Mouse (Mus musculus) limb, embryonic 12.5 days (tissue): ENCODE data around the gene Stag3. TPM values are rescaled to one million over a fixed set of nuclear protein-coding genes. Genes with fewer than 3 reads are reported as not detected.

Experiments used
- ATAC-seq: fragments of 200-750 bp; cut with Nextera tagmentation; 2 replicates; pipeline ENCODE4 v1.8.0; 2017; ENCODE audit warnings: low read depth, moderate TSS enrichment; ENCODE audit not compliant: insufficient number of reproducible peaks, insufficient read depth, low FRiP score, low TSS enrichment
- H3K27ac ChIP-seq: fragments of 300-500 bp; sonication (generic); 2 replicates; pipeline ENCODE4 v1.5.1; 2016; ENCODE audit warnings: mild to moderate bottlenecking, moderate library complexity
- H3K27me3 ChIP-seq: fragments of 300-500 bp; sonication (generic); 2 replicates; pipeline ENCODE4 v1.6.1; 2016; ENCODE audit warnings: mild to moderate bottlenecking, moderate library complexity
- H3K36me3 ChIP-seq: fragments of 300-500 bp; sonication (generic); 2 replicates; pipeline ENCODE4 v1.6.1; 2016; ENCODE audit warnings: mild to moderate bottlenecking, moderate library complexity
- H3K4me1 ChIP-seq: fragments of 300-500 bp; sonication (generic); replicated peaks from 2 replicates; pipeline ENCODE4 v1.6.1; 2016
- H3K4me2 ChIP-seq: fragments of 300-500 bp; sonication (generic); 2 replicates; pipeline ENCODE4 v1.6.1; 2016; ENCODE audit warnings: mild to moderate bottlenecking, moderate library complexity
- H3K4me3 ChIP-seq: fragments of 300-500 bp; sonication (generic); replicated peaks from 2 replicates; pipeline ENCODE4 v1.5.1; 2016; ENCODE audit warnings: mild to moderate bottlenecking
- H3K9ac ChIP-seq: fragments of 300-500 bp; sonication (generic); replicated peaks from 2 replicates; pipeline ENCODE4 v1.6.1; 2016; ENCODE audit warnings: mild to moderate bottlenecking, moderate library complexity
- H3K9me3 ChIP-seq: fragments of 300-500 bp; sonication (generic); 2 replicates; pipeline ENCODE4 v1.6.1; 2016; ENCODE audit warnings: mild to moderate bottlenecking, moderate library complexity
- WGBS: fragments of 180-500 bp; shearing (Covaris S2); methylation state at CpG from one replicate; pipeline ENCODE4 v1.1.7; 2016; 5-methylcytosine and 5-hydroxymethylcytosine counted together
- polyA plus RNA-seq: library from polyadenylated mRNA; unstranded; fragments of >200 nt; fragmentation: Nextera tagmentation; extraction: Ambion mirVana; gene quantifications from 2 replicates; pipeline ENCODE4 v1.2.1, GENCODE M21; 2016

The Stag3 gene
- polyA plus RNA-seq, 1 experiment from 2014 or later: 8.2 TPM

DNA sequence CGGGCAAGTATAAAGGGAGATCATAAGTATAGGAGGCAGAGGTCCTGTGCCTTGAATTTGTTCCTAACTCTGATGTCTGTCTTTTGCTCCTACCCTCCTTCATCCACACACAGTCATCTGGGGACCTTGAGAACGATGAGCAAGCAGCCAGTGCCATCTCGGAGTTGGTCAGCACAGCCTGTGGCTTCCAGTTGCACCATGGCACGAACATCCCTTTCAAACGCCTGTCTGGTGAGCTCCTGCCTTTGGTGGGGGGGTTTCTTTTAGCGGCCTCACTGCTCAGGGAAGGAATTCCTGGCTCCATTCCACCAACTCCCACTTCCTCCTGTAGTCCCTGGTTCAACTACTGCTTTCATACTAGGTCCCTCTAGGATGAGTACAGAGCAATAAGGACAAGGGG is 21.5 kb upstream of the Stag3 start:
- no peak for ATAC-seq
- H3K4me2 ChIP-seq: no peak overlapping the region
- no peaks in the 10 kb centered on the region for H3K9me3 ChIP-seq
- peaks cover 55% of the 10 kb centered on the region for H3K36me3 ChIP-seq
- no peak overlapping the region for H3K27ac ChIP-seq
- peaks cover 20% of the 10 kb centered on the region for H3K4me1 ChIP-seq
- H3K9ac ChIP-seq: no peak overlapping the region
- WGBS: 92% methylated on average over 6 of the region's 6 CpGs
- no peak overlapping the region for H3K4me3 ChIP-seq
- H3K27me3 ChIP-seq: no peaks in the 10 kb centered on the region

DNA sequence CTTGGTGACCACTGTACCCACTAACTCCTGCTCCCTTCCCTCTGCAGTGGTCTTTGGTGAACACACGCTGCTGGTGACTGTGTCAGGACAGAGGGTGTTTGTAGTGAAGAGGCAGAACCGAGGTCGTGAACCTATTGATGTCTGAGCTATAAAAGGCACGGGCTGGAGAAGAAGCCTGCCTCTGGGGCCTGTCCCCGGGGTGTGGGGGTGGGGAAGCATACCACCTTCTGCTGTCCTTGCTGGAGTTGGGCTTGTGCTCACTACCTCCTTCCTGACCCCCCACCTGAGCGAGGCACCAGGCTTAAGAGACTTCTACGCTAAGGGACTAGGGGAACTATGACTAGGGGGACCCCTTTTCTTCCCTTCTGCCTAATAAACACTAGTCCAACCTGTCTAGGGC is 21.0 kb upstream of the Stag3 start:
- 0 out of 2 replicates have a peak overlapping the region, but pooled peaks have one; percentile 23 for H3K9ac ChIP-seq
- no peaks in the 10 kb centered on the region for H3K27me3 ChIP-seq
- peaks cover 20% of the 10 kb centered on the region for H3K4me1 ChIP-seq
- no peak overlapping the region for H3K4me3 ChIP-seq
- H3K27ac ChIP-seq: no peak overlapping the region
- no peak overlapping the region for H3K4me2 ChIP-seq
- WGBS: 45% methylated on average over 7 of the region's 7 CpGs
- H3K36me3 ChIP-seq: peaks cover 55% of the 10 kb centered on the region
- ATAC-seq: no peak
- no peaks in the 10 kb centered on the region for H3K9me3 ChIP-seq

DNA sequence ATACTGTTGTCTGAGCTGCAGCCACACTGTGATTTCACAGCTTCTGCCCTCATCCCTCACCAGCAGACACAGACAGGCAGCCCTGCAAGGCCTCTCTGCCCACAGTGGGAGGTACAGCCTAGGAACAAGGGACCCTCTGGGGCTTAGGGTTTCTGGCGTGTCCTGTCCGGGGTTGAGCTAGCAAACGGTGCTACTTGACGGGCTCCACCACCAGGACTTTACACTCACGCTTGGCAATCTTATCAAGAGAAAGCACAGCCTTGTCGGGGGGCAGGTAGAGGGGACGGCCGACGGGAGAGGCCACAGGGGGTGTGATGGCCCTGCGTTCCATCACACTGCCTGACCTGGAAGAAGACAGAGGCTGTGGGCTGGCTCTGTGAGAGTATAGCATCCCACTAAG is 20.0 kb upstream of the Stag3 start:
- no peak for ATAC-seq
- WGBS: 88% methylated on average over 10 of the region's 10 CpGs
- peaks cover 55% of the 10 kb centered on the region for H3K36me3 ChIP-seq

DNA sequence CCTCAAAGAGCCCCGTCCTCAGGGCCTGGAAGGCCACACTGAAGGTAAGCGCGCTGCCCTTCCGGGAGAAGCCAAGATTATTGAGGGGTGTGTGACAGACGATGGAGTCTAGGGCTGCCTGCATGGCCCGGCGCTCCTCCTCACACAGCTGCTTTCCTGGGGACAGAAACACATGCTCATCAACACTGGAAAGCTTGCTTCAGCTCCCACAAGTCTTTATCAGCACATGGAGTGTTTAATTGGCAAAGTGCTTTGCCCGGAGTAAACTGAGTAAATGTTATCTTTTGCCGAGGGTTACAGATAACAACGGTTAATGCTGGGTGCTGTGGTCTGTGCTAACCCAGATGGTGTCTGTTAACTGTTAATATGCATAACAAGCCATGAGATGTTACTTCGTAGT is 19.2 kb upstream of the Stag3 start:
- no peak for ATAC-seq
- peaks cover 19% of the 10 kb centered on the region for H3K4me1 ChIP-seq
- WGBS: 93% methylated on average over 11 of the region's 11 CpGs
- H3K4me3 ChIP-seq: no peak overlapping the region
- H3K36me3 ChIP-seq: peaks cover 61% of the 10 kb centered on the region
- no peak overlapping the region for H3K9ac ChIP-seq
- no peak overlapping the region for H3K27ac ChIP-seq
- no peak overlapping the region for H3K4me2 ChIP-seq
- no peaks in the 10 kb centered on the region for H3K27me3 ChIP-seq
- H3K9me3 ChIP-seq: no peaks in the 10 kb centered on the region

More for the DNA sequence above, 20.0 kb upstream of the Stag3 start:
- Histone ChIP-seq H3K4me1 (peaks cover 20% of the 10 kb centered on the region), H3K4me2 (no peak overlapping the region), H3K4me3 (no peak overlapping the region), H3K9ac (no peak overlapping the region; the same call in 1 of the 2 replicates), H3K9me3 (no peaks in the 10 kb centered on the region), H3K27ac (no peak overlapping the region), H3K27me3 (no peaks in the 10 kb centered on the region)

DNA sequence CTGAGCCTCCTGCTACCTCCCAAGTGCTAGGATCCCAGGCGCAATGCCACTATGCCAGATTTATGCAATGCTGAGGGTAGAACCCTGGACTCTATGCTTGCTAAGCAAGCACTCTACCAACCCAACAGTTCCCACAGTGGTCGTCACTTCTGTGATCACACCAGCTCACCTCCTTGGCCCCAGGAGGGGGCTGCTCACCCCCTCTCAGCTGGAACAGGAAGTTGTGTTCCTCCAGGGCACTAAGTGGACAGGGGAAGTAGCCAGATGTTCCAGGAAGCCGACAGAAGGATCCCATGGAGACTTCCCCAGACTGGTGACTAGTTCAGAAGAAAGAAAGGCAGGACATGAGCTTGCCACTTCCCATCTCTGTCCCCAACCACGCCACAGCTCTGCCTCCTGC is 18.0 kb upstream of the Stag3 start:
- H3K9ac ChIP-seq: no peak overlapping the region
- ATAC-seq: no peak
- peaks cover 65% of the 10 kb centered on the region for H3K36me3 ChIP-seq
- no peaks in the 10 kb centered on the region for H3K9me3 ChIP-seq
- no peaks in the 10 kb centered on the region for H3K27me3 ChIP-seq
- H3K4me2 ChIP-seq: peak overlapping the region; percentile 99; the same call in 1 of the 2 replicates
- H3K4me1 ChIP-seq: peaks cover 13% of the 10 kb centered on the region
- H3K27ac ChIP-seq: no peak overlapping the region
- H3K4me3 ChIP-seq: peak overlapping the region; percentile 88; the same call in 1 of the 2 replicates
- 79% methylated on average over 4 of the region's 4 CpGs for WGBS

DNA sequence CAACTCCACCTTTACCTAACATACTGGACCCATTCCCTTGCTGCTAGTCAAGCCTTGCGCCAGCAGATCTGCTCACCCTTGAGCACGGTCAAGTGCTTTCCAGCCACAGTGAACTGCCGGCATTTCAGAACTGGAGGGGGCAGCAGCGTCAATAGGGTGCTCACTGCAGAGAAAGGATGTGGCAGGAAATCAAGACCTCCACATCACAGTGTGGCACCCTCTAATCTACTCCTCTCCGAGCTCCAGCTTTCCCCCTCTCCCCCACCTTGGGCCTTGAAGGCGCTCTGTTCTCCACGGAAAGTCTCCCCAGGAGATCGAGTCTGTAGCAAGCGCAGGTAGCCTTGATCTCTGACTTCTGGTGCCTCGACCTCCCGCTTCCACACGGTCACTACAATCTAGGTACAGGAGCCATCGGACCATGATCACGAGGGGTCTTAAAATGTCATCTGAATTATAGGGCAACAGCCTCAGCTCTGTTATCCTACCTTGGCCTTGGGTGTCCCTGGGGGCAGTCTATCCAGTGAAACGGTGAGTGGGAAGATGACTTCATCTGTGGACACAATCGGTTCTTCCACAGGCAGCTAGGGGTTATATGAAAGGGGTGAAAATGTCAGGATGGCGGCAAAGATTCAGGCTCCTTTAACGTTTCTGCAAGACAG is 17.3 kb upstream of the Stag3 start:
- H3K27ac ChIP-seq: peak overlapping the region; percentile 76; the same call in 1 of the 2 replicates
- H3K4me1 ChIP-seq: peaks cover 13% of the 10 kb centered on the region
- WGBS: 76% methylated on average over 18 of the region's 18 CpGs
- peak overlapping the region; percentile 93 for H3K9ac ChIP-seq
- ATAC-seq: no peak
- H3K9me3 ChIP-seq: no peaks in the 10 kb centered on the region
- peak overlapping the region; percentile 99 for H3K4me2 ChIP-seq
- H3K4me3 ChIP-seq: peak overlapping the region; percentile 88
- peaks cover 61% of the 10 kb centered on the region for H3K36me3 ChIP-seq
- H3K27me3 ChIP-seq: no peaks in the 10 kb centered on the region

DNA sequence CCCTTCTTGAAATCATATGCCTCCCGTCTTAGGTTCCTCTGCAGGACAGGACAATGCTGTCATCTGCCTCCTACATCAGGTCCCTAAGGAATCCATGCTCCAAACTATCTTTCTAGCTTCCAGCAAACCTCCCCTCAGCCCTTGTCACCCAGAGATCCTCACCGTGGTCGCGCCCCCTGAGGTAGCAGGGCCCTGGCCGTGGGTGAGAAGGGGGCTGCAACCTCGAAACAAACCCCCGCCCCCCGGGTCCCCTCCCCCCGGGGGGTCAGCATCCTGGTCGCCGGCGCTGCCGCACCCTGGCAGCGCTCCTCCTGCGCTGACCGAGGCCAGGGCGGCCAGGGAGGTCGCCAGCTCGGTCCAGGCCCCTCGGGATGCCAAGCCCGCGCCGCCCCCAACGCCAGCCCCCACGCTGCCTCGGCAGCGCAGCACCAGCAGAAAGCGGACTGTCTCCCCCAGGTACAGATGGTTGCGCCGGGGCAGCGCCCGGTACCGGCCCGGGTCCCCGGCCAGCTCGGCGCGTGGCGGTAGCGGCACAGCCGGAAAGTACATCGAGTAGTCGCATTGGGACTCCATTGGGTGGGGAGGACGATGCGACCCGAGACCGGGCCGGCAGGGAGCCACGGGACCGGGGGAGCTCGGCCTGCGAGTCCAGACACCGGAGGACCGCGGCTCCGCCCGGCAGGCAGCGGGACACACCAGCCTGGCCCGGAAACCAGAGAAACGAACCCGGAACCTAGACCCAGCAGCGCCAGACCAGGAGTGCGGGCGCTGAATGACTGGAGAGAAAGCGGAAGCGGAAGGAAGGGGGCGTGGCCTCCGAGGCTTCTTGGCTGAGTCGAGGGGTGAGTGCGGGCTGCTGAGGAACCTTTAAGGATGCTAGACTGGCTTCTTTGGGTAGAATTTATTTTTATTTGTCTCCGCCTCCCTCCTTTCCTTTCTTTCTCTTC is 16.5 kb upstream of the Stag3 start, which contains the start of gene BC037034:
TSS of gene BC037034 (minus strand) at position 774 of the 947 bp plus-strand sequence.
- peak; percentile 79 for ATAC-seq
- H3K27ac ChIP-seq: peak within 1 kb of the TSS; percentile 76
- H3K4me2 ChIP-seq: peak within 1 kb of the TSS; percentile 99
- H3K27me3 ChIP-seq: no peaks in the 10 kb centered on the region
- 1% methylated on average over 65 of the region's 71 CpGs for WGBS
- peaks cover 13% of the 10 kb centered on the region for H3K4me1 ChIP-seq
- no peaks in the 10 kb centered on the region for H3K9me3 ChIP-seq
- peaks cover 54% of the 10 kb centered on the region for H3K36me3 ChIP-seq
- peak within 1 kb of the TSS; percentile 88 for H3K4me3 ChIP-seq
- peak within 1 kb of the TSS; percentile 93 for H3K9ac ChIP-seq

DNA sequence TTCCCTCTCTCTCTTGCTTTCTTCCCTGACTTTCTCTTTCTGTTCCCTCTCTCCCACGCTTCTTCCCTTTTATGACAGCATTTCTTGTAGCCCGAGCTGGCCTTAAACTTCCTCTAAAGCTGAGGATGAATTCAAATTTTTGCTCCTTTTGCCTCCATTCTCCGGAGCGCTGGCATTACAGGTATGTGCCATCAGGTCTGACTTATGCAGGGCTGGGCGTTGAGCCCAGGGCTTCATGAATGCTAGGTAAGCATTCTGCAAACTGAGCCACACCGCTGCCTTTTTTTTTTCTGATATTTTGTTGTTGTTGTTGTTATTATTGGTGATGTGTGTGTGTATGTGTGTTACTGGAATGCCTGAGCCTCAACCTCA is 15.8 kb upstream of the Stag3 start:
- Histone ChIP-seq H3K9me3 (no peaks in the 10 kb centered on the region), H3K36me3 (peaks cover 48% of the 10 kb centered on the region), H3K9ac (peak overlapping the region; percentile 93), H3K4me3 (peak overlapping the region; percentile 88), H3K4me1 (peaks cover 13% of the 10 kb centered on the region), H3K27me3 (no peaks in the 10 kb centered on the region), H3K4me2 (peak overlapping the region; percentile 99), H3K27ac (peak overlapping the region; percentile 72)
- 18% methylated on average over 6 of the region's 6 CpGs for WGBS
- no peak for ATAC-seq

DNA sequence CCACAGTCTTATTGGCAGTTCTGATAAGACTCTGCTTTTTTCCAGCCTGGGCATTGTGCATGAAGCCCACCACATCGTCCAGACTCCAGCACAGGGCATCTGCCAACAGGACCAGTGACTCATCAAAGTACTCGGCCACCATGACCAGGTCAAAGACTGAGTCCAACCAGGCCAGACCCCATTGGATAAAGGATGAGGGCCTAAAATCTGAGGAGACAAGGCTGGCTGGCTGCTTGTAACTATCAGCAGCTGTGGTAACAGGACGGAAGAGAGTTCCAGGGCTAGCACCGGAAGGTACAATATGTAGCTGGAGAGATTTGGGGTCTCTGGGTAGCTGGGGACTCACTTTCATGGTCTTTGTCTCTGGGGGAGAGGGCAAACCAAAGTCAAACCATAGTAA is 14.3 kb upstream of the Stag3 start:
- no peak overlapping the region for H3K9ac ChIP-seq
- H3K4me3 ChIP-seq: no peak overlapping the region
- ATAC-seq: no peak
- H3K36me3 ChIP-seq: peaks cover 32% of the 10 kb centered on the region
- 92% methylated on average over 4 of the region's 4 CpGs for WGBS
- peaks cover 13% of the 10 kb centered on the region for H3K4me1 ChIP-seq
- no peaks in the 10 kb centered on the region for H3K9me3 ChIP-seq
- no peak overlapping the region for H3K4me2 ChIP-seq
- no peak overlapping the region for H3K27ac ChIP-seq
- H3K27me3 ChIP-seq: 0 out of 2 replicates have a peak, but pooled peaks cover 1% of the 10 kb centered on the region

DNA sequence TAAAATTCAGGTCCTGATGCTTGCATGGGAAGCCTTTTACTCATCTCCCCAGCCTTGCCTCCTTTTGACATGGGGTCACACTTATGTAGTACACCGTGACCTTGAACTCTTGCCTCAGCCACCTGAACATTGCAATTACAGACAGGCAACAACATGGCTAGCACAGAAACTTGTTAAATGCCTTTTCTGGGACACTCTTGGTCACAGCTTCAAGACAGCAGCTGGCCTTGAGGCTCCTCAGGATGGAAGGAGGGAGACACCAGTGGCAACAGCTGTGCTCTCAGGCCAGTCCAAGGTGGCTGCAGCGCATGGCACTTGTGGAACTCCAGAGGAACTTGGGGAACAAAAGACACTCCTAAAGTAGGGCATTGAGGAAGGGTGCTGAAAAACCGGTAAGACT is 12.9 kb upstream of the Stag3 start:
- no peak overlapping the region for H3K4me2 ChIP-seq
- H3K36me3 ChIP-seq: peaks cover 18% of the 10 kb centered on the region
- H3K9me3 ChIP-seq: no peaks in the 10 kb centered on the region
- no peak overlapping the region for H3K4me3 ChIP-seq
- 85% methylated on average over 3 of the region's 3 CpGs for WGBS
- no peak overlapping the region for H3K9ac ChIP-seq
- H3K4me1 ChIP-seq: peaks cover 21% of the 10 kb centered on the region
- no peak overlapping the region for H3K27ac ChIP-seq
- H3K27me3 ChIP-seq: peaks cover 9% of the 10 kb centered on the region
- ATAC-seq: no peak

DNA sequence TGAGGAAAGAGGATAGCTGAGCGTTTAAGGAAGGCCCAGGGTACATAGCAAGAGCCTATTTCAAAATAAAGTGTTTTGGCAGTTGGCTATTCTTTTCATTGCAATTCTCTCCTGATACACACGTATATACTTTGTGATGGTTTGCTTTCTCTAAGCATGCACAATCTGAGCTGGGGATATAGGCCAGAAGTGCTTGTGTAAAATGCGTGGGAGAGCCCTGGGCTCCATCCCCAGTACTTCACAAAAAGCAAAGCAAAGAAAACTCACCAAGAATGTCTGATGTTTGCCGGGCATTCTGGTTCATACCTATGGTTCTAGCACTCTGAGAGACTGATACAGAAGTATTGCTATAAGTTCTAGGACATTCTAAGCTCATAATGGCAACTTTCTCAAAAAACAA is 11.1 kb upstream of the Stag3 start:
- WGBS: 82% methylated on average over 4 of the region's 4 CpGs
- H3K4me2 ChIP-seq: no peak overlapping the region
- H3K9ac ChIP-seq: no peak overlapping the region
- H3K27me3 ChIP-seq: peaks cover 9% of the 10 kb centered on the region
- H3K27ac ChIP-seq: no peak overlapping the region
- peaks cover 24% of the 10 kb centered on the region for H3K4me1 ChIP-seq
- no peak for ATAC-seq
- peaks cover 14% of the 10 kb centered on the region for H3K36me3 ChIP-seq
- no peaks in the 10 kb centered on the region for H3K9me3 ChIP-seq
- no peak overlapping the region for H3K4me3 ChIP-seq
